Mouse (Mus musculus): ENCODE measurements around the gene Rabl3. TPM values are rescaled to one million over a fixed set of nuclear protein-coding genes. Genes with fewer than 3 reads are reported as not detected.

Gene Rabl3
- polyA plus RNA-seq (2017; shearing (Covaris generic)) = 10 to 100 TPM; 10.5 to 13.3 TPM

- ATAC-seq = peak; percentile 99
Measured at GRCm38 (mm10) chr16:37539611-37540580, at the start of gene Rabl3, which contains the start of gene Gtf2e1. TSS of gene Rabl3 (plus strand) at chr16:37539885. TSS of gene Gtf2e1 (minus strand) at chr16:37539789.

GRCm38 (mm10) chr16:37495017-37495416 lies 44.7 kb upstream of the Rabl3 start:
- ATAC-seq = no peak

GRCm38 (mm10) chr16:37498581-37498980 lies 41.1 kb upstream of the Rabl3 start:
- ATAC-seq = no peak

GRCm38 (mm10) chr16:37504517-37504916 lies 35.2 kb upstream of the Rabl3 start:
- no peak for ATAC-seq

- ATAC-seq = no peak
Measured at GRCm38 (mm10) chr16:37506751-37507150, 32.9 kb upstream of the Rabl3 start.

GRCm38 (mm10) chr16:37511489-37511888 lies 28.2 kb upstream of the Rabl3 start:
- ATAC-seq = no peak

- no peak for ATAC-seq
Measured at GRCm38 (mm10) chr16:37514644-37515043, 25.0 kb upstream of the Rabl3 start.

GRCm38 (mm10) chr16:37516376-37516993 lies 23.2 kb upstream of the Rabl3 start:
- ATAC-seq = no peak

GRCm38 (mm10) chr16:37517596-37518211 lies 22.0 kb upstream of the Rabl3 start:
- ATAC-seq = no peak

- ATAC-seq = no peak
Measured at GRCm38 (mm10) chr16:37518662-37519061, 21.0 kb upstream of the Rabl3 start.

- ATAC-seq = no peak
Measured at GRCm38 (mm10) chr16:37519721-37520120, 20.0 kb upstream of the Rabl3 start.

GRCm38 (mm10) chr16:37520190-37521040 lies 19.3 kb upstream of the Rabl3 start:
- no peak for ATAC-seq

GRCm38 (mm10) chr16:37522100-37522697 lies 17.5 kb upstream of the Rabl3 start:
- no peak for ATAC-seq

GRCm38 (mm10) chr16:37525121-37525520 lies 14.6 kb upstream of the Rabl3 start:
- ATAC-seq = no peak

GRCm38 (mm10) chr16:37526688-37527223 lies 12.9 kb upstream of the Rabl3 start:
- ATAC-seq = no peak

GRCm38 (mm10) chr16:37530170-37530569 lies 9.5 kb upstream of the Rabl3 start:
- no peak for ATAC-seq

- no peak for ATAC-seq
Measured at GRCm38 (mm10) chr16:37532046-37532445, 7.6 kb upstream of the Rabl3 start.

GRCm38 (mm10) chr16:37533369-37534068 lies 6.2 kb upstream of the Rabl3 start:
- no peak for ATAC-seq

GRCm38 (mm10) chr16:37539240-37539610 lies 460 bp upstream of the Rabl3 start:
- ATAC-seq = peak; percentile 21

GRCm38 (mm10) chr16:37540776-37541175 lies 1.1 kb downstream of the Rabl3 start:
- no peak for ATAC-seq

GRCm38 (mm10) chr16:37546312-37546711 lies 6.6 kb downstream of the Rabl3 start:
- ATAC-seq = no peak

Measured in activated CD4-positive, CD25-positive, alpha-beta regulatory T cell, adult 4 months (primary cell).